Mouse (Mus musculus) CH12.LX (cell line): ENCODE data around the gene Uox.

Experiments
- CHD1 ChIP-seq: IDR thresholded peaks from 2 replicates; pipeline ENCODE4 v1.6.1; 2012; ENCODE audit warnings: low read depth, low read length, improper control_type of control experiment, inconsistent platforms
- CTCF ChIP-seq, 2 experiments: IDR thresholded peaks in 1 of 2; conservative IDR thresholded peaks in 1 of 2; 2 replicates each; pipeline ENCODE4 v1.5.1; 2011 to 2012; ENCODE audit warnings: low read depth in 2 of 2, low read length in 2 of 2, improper control_type of control experiment in 1 of 2, inconsistent platforms in 1 of 2, mild to moderate bottlenecking in 1 of 2, moderate library complexity in 1 of 2
- EP300 ChIP-seq: IDR thresholded peaks from 2 replicates; pipeline ENCODE4 v1.6.1; 2011; ENCODE audit warnings: low read length, improper control_type of control experiment
- JUND ChIP-seq: conservative IDR thresholded peaks from 2 replicates; pipeline ENCODE4 v1.6.1; 2011; ENCODE audit warnings: low read depth, low read length, improper control_type of control experiment
- MAFK ChIP-seq: IDR thresholded peaks from 2 replicates; pipeline ENCODE4 v1.6.1; 2011; ENCODE audit warnings: low read length, improper control_type of control experiment; ENCODE audit not compliant: insufficient replicate concordance
- NRF1 ChIP-seq: IDR thresholded peaks from 2 replicates; pipeline ENCODE4 v1.6.1; 2014; ENCODE audit warnings: low read depth, mild to moderate bottlenecking, inconsistent platforms, low read length, improper control_type of control experiment, moderate library complexity
- POLR2AphosphoS2 ChIP-seq: IDR thresholded peaks from 2 replicates; pipeline ENCODE4 v1.6.1; 2011; ENCODE audit warnings: low read depth, low read length, improper control_type of control experiment
- ZC3H11A ChIP-seq: IDR thresholded peaks from 2 replicates; pipeline ENCODE4 v1.6.1; 2012; ENCODE audit warnings: low read depth, mild to moderate bottlenecking, inconsistent platforms, low read length, improper control_type of control experiment

- TF ChIP-seq CTCF (conservative IDR thresholded peaks at IDR 0.05 in 1 of 2, IDR thresholded peaks at IDR 0.05 in 1 of 2; ENCODE audit: low read depth in 2 of 2, low read length in 2 of 2) = no peak
- peak; percentile 17; the same call in 1 of the 2 replicates for TF ChIP-seq EP300
- no peak for TF ChIP-seq ZC3H11A
- no peak for TF ChIP-seq CHD1
- peak; percentile 100 for TF ChIP-seq MAFK
- no peak for TF ChIP-seq NRF1
- no peak for TF ChIP-seq POLR2AphosphoS2
- TF ChIP-seq JUND = no peak
Observed at GRCm38 (mm10) chr3:146655111-146655577, 84.9 kb downstream of the Uox start.
